Mouse (Mus musculus) left cerebral cortex, adult 2 months (tissue): ENCODE data around the gene Endou. TPM values are rescaled to one million over a fixed set of nuclear protein-coding genes. Genes with fewer than 3 reads are reported as not detected.

Experiments used
- DNase-seq, 2 experiments: peaks; one replicate each; pipeline ENCODE4 v3.0.0; 2021 to 2022; ENCODE audit warnings: low spot score in 2 of 2, mixed read lengths in 1 of 2; ENCODE audit errors: extremely low spot score in 1 of 2
- H3K27ac ChIP-seq: fragments of 200-600 bp; 2 replicates; pipeline ENCODE4 v1.8.1; 2022
- H3K4me3 ChIP-seq: fragments of 200-600 bp; 2 replicates; pipeline ENCODE4 v1.8.1; 2022
- CTCF ChIP-seq: fragments of 200-600 bp; IDR thresholded peaks from 2 replicates; pipeline ENCODE4 v1.8.1; 2022; ENCODE audit warnings: antibody characterized with exemption, mild to moderate bottlenecking, moderate library complexity
- intact Hi-C: fragments of 180-260 bp; cut with DNase I; formaldehyde crosslinking; loops from one replicate; pipeline ENCODE4 v1.15.1; 2025
- total RNA-seq, 2 experiments: library from RNA; stranded (reverse); gene quantifications; 2 replicates each; pipeline ENCODE4 v1.2.3; 2021

Endou gene
- total RNA-seq, 2 experiments from 2014 or later, result 2.8 to 4.7 TPM

GRCm38 (mm10) chr15:97724346-97725197, 6.6 kb downstream of the Endou start:
- TF ChIP-seq CTCF, result no peak
- no peak for DNase-seq
- Histone ChIP-seq H3K27ac (peak overlapping the region; percentile 36; the same call in 1 of the 2 replicates), H3K4me3 (no peak overlapping the region)
- intact Hi-C loops, result loop anchor here (5.0 kb wide), 1 partner anchor 292 kb away; no protein-coding TSS in a partner anchor

GRCm38 (mm10) chr15:97723536-97724345, 7.4 kb downstream of the Endou start:
- TF ChIP-seq CTCF, result no peak
- intact Hi-C loops, result no loop called here
- peak overlapping the region; percentile 36; the same call in 1 of the 2 replicates for H3K27ac ChIP-seq
- no peak overlapping the region for H3K4me3 ChIP-seq
- no peak for DNase-seq

DNA sequence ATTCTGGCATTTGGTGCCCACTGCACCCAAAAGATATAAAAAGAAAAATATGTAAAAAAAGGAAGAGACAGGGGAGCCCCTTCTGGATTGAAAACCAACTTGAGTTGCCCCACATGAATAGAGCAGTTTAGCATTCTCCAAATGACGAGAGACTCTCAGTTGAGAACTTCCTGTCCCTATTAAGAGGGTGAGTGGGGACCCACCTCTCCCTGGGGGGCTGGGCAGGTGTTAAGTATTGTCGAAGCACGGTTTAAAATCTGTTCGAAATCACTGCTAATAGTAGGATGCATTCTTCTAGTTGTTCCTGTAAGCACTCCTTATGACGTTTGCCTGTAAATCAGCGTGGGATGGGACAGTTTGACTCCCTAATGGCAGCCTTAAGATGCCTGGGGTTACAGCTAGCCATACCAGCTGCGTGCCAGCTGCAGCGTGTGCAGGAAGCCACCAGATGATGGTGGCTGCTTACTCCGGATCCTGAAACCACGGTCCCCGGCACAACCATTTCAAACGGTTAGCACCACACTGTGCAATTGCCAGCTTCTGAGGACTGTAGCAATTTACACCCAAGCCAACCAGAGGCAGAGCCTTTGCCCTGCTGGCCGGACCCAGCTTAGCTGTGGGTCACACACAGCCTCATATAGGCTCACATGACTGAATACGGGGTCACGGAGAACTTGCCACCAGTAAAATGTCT, 10.0 kb downstream of the Endou start:
- intact Hi-C loops, result no loop called here
- Histone ChIP-seq H3K27ac (no peak overlapping the region; the same call in 1 of the 2 replicates), H3K4me3 (no peak overlapping the region)
- no peak for DNase-seq
- no peak for TF ChIP-seq CTCF

GRCm38 (mm10) chr15:97720026-97720675, 11.0 kb downstream of the Endou start:
- peak overlapping the region; percentile 74; the same call in 1 of the 2 replicates for H3K27ac ChIP-seq
- TF ChIP-seq CTCF, result no peak
- intact Hi-C loops, result no loop called here
- no peak for DNase-seq
- H3K4me3 ChIP-seq, result no peak overlapping the region

- TF ChIP-seq CTCF, result no peak
- Histone ChIP-seq H3K27ac (no peak overlapping the region; the same call in 1 of the 2 replicates), H3K4me3 (no peak overlapping the region)
- intact Hi-C loops, result loop anchor here (2.0 kb wide), 2 partner anchors 57 to 129 kb away; no protein-coding TSS in a partner anchor
- DNase-seq, result no peak
Observed at GRCm38 (mm10) chr15:97719494-97719893, 11.6 kb downstream of the Endou start.

GRCm38 (mm10) chr15:97718535-97719155, 12.5 kb downstream of the Endou start:
- no peak for TF ChIP-seq CTCF

DNA sequence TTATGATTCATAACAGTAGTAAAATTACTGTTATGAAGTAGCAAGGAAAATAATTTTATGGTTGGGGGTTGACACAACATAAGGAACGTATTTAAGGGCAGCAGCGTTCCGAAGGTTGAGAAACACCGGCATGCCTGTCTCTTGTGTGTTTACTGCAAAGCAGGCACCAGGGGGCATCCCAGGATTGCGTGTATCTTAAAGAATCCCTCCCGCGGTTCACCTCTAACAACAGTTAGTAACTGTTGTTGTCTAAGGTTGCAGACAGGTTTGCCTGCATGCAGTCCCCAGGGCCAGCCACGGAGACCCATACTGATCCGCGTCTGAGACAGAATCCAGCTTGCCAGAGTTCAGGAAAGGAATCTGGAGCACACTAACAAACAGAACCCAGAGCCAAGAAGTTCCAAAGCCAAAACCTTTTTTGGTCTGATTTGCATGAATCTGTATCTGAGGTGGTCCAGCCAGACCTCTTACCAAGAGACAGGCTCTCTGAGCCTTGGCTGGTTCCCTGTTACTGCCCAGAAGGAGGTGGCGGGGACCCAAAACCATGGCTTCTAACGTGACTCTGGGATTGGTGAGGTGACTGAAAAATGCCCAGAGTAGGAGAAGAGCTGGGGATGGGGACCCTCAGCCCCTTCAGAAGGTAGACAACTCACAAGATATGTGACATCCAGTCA, 13.1 kb downstream of the Endou start:
- TF ChIP-seq CTCF, result peak; percentile 79
- no peak overlapping the region for H3K27ac ChIP-seq
- H3K4me3 ChIP-seq, result no peak overlapping the region
- peak; percentile 51 to 65 for DNase-seq
- intact Hi-C loops, result loop anchor here (1.0 to 2.0 kb wide), 4 partner anchors 59 to 234 kb away; no protein-coding TSS in a partner anchor

More at GRCm38 (mm10) chr15:97718535-97719155, 12.5 kb downstream of the Endou start:
- DNase-seq, result no peak
- no peak overlapping the region for H3K27ac ChIP-seq
- H3K4me3 ChIP-seq, result no peak overlapping the region
- intact Hi-C loops, result loop anchor here (1.0 to 2.0 kb wide), 4 partner anchors 58 to 234 kb away; no protein-coding TSS in a partner anchor

DNA sequence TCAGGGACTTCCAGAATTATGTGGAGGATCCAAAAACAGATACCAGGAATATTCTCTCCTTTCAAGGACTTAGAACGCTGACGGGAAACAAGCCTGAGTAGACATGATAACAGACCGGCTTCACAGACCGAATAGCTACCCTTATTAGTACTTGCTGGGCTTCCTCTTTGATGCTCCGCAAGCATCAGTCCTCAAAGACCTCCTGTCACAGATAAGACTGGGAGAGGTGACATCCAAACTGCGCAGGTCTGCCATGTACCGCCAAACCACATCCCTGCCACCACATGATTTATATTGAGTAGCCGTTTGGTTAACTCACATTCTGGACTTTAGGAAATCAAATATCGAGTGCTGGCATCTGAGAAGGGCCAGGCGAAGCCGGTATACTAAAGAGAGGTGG, 14.4 kb downstream of the Endou start:
- no peak overlapping the region for H3K27ac ChIP-seq
- TF ChIP-seq CTCF, result no peak
- no peak for DNase-seq
- H3K4me3 ChIP-seq, result no peak overlapping the region
- intact Hi-C loops, result no loop called here

DNA sequence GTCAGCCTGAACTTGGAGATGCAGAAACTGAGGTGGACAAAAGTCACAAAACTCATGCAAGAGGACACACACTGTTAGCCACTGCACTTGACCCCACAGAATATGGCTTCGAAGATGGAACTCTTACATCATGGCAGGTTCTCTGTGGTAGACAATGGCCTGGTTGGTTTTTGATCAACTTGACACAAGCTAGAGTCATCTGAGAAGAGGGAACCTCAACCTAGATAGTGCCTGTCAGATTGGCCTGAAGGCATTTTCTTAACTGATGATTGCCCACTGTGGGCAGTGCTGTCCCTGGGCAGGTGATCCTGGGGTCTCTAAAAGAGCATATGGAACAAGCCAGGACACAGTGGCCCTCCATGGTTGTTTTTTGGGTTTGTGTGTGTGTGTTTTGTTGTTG, 15.4 kb downstream of the Endou start:
- no peak for DNase-seq
- TF ChIP-seq CTCF, result no peak
- Histone ChIP-seq H3K4me3 (no peak overlapping the region), H3K27ac (no peak overlapping the region)
- intact Hi-C loops, result no loop called here

DNA sequence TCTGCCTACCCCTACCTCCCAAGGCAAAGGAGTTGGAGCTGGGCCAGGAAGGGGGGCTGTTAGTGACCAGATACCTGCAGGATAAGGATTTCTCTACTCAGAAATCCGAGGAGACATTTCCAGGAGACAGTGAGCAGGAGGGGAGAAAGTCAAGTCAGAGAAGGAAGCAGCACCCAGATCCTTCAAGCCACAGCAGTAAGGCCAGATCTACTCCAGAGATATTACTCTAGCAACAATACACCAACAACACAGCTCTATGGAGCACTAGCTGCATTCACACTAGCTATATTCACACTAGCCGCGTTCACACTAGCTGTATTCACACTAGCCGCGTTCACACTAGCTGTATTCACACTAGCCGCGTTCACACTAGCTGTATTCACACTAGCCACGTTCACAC, 16.1 kb downstream of the Endou start:
- Histone ChIP-seq H3K27ac (no peak overlapping the region), H3K4me3 (no peak overlapping the region)
- no peak for DNase-seq
- no peak for TF ChIP-seq CTCF
- intact Hi-C loops, result no loop called here
